Mouse (Mus musculus) CH12F3 (cell line): ENCODE data around the gene Cog5.

Experiments
- in situ Hi-C: fragments of 300-500 bp; cut with MboI; formaldehyde crosslinking; loops from 2 replicates; pipeline ENCODE4 v1.14.3; 2020; ENCODE audit warnings: low sequenced_read_pairs

Gene Cog5

GRCm38 (mm10) chr12:31931818-31932217 lies 277.1 kb downstream of the Cog5 start:
- in situ Hi-C loops: loop anchor here (10.0 kb wide), 1 partner anchor 547 kb away; no protein-coding TSS in a partner anchor

- in situ Hi-C loops: loop anchor here (10.0 kb wide), 1 partner anchor 552 kb away; no protein-coding TSS in a partner anchor
Measured at GRCm38 (mm10) chr12:31936657-31937300, 282.1 kb downstream of the Cog5 start.

- in situ Hi-C loops: loop anchor here (10.0 kb wide), 1 partner anchor 553 kb away; no protein-coding TSS in a partner anchor
Measured at GRCm38 (mm10) chr12:31937613-31938012, 282.9 kb downstream of the Cog5 start.

- in situ Hi-C loops: loop anchor here (10.0 kb wide), 1 partner anchor 554 kb away; no protein-coding TSS in a partner anchor
Measured at GRCm38 (mm10) chr12:31938391-31938997, 283.8 kb downstream of the Cog5 start.

- in situ Hi-C loops: loop anchor here (10.0 kb wide), 1 partner anchor 554 kb away; no protein-coding TSS in a partner anchor
Measured at GRCm38 (mm10) chr12:31939026-31939425, 284.4 kb downstream of the Cog5 start.

GRCm38 (mm10) chr12:31943020-31943654 lies 288.5 kb downstream of the Cog5 start:
- in situ Hi-C loops: no loop called here

GRCm38 (mm10) chr12:31944405-31944804 lies 289.7 kb downstream of the Cog5 start:
- in situ Hi-C loops: no loop called here

- in situ Hi-C loops: no loop called here
Measured at GRCm38 (mm10) chr12:31947476-31947875, 292.8 kb downstream of the Cog5 start.

- in situ Hi-C loops: no loop called here
Measured at GRCm38 (mm10) chr12:31948101-31949000, 293.7 kb downstream of the Cog5 start.

- in situ Hi-C loops: no loop called here
Measured at GRCm38 (mm10) chr12:31949193-31949741, 294.6 kb downstream of the Cog5 start.

GRCm38 (mm10) chr12:31949759-31950658 lies 295.3 kb downstream of the Cog5 start, which contains the start of gene Hbp1:
Hbp1 (minus strand) TSS chr12:31950535.
- in situ Hi-C loops: no loop called here

- in situ Hi-C loops: no loop called here
Measured at GRCm38 (mm10) chr12:31950659-31951031, 296.0 kb downstream of the Cog5 start.

GRCm38 (mm10) chr12:31955843-31956242 lies 301.2 kb downstream of the Cog5 start:
- in situ Hi-C loops: no loop called here

GRCm38 (mm10) chr12:31964074-31964473 lies 309.4 kb downstream of the Cog5 start:
- in situ Hi-C loops: no loop called here

- in situ Hi-C loops: loop anchor here (5.0 kb wide), 1 partner anchor 177 kb away; no protein-coding TSS in a partner anchor
Measured at GRCm38 (mm10) chr12:31965517-31966212, 311.0 kb downstream of the Cog5 start.

- in situ Hi-C loops: loop anchor here (5.0 kb wide), 1 partner anchor 176 kb away; no protein-coding TSS in a partner anchor
Measured at GRCm38 (mm10) chr12:31966405-31966804, 311.7 kb downstream of the Cog5 start.

- in situ Hi-C loops: loop anchor here (5.0 kb wide), 1 partner anchor 175 kb away; no protein-coding TSS in a partner anchor
Measured at GRCm38 (mm10) chr12:31967536-31967935, 312.9 kb downstream of the Cog5 start.

- in situ Hi-C loops: loop anchor here (5.0 kb wide), 1 partner anchor 173 kb away; no protein-coding TSS in a partner anchor
Measured at GRCm38 (mm10) chr12:31969111-31969510, 314.4 kb downstream of the Cog5 start.
